Mouse (Mus musculus): ENCODE measurements around the gene Lpp.

Lpp gene

GRCm38 (mm10) chr16:24625576-24625975 lies 232.3 kb downstream of the Lpp start:
- DNase-seq (ENCODE audit: low spot score) = no peak

DNA sequence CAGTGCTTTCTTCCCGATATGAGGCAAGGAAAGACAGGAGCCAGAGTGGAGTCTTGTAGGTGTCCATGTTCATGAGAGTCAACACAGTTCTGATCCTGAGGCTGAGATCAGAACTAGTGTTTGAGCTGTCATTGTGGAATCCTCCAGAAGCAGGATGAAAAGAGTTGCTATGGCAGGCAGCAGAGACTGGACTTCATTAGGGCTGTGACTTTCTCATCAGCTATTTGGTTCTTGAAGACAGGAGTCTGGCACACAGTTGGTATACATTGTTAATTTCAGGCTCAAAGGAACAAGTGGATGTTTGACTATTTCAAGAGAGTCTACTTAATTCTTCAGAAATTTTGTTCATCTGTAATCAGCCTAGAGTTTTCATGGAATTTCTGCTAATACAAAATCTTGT lies 235.5 kb downstream of the Lpp start:
- DNase-seq (ENCODE audit: low spot score) = no peak

DNA sequence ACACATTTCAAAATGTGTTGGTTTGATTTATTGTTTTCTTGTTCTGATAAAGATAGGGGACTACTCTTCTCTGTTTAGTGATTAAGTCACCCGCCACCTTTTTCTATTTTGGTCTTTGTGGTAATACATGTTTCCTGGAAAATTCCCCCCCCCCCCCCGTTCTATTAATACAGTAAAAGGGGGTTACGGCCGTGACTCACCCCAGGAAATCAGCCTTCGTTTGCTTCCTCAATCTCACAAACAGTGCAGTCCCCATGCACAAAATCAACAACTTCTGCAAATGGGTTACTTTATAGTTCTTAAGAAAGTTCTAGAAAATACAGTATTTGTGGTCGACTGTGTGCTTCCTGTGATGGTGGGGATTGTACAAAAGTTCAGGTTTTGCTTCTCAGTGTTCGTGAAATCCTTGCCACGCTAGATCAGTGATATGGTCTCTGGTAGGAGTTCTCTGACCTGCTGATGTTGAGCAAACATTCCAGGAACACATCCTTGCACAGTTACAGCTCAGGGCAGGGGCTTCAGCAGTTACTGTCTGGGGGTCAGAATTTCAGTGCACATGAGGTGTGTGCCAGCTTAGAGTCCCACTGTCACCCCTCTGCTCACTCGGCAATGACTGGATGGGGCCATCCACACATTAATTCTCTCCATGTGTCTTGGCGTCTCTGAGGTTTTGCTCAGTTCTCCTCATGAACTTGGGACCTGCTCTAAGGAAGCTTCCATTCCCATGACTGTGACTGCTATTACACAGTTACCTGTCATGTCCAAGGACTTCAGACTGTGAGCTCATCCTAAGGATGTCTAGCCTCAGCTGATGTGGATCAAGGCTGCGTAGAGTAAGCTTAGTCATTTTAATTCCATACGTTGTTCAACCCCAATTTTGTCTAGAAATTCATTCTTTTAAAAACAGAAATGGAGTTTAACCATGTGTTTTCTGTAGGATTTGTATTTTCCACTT lies 236.2 kb downstream of the Lpp start:
- no peak for DNase-seq (ENCODE audit: low spot score)

DNA sequence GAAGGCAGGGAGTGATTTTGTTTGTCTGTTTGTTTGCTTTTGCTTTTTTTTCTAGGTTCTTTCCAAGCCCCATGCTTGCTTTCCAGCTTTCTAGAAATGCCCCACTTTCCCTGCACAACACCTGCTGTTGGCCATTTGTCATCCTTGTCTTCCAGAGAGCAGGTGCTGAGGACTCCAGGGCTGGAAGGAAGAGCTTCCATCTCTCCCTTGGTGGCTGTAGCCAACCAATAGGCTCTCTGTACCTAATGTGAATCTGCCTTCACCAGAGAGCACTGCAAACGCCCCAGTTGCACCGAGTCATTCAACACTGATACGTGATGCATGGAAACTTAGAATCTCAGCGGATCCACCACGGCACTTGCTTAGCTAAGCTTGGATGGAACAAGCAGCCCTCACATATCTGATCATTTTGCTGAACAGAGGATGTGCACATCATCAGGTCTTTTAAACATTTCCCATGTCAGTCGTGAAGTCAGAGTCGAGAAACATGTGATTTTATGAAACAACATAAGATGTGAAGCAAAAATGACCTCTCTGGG lies 242.1 kb downstream of the Lpp start:
- no peak for DNase-seq (ENCODE audit: low spot score)

DNA sequence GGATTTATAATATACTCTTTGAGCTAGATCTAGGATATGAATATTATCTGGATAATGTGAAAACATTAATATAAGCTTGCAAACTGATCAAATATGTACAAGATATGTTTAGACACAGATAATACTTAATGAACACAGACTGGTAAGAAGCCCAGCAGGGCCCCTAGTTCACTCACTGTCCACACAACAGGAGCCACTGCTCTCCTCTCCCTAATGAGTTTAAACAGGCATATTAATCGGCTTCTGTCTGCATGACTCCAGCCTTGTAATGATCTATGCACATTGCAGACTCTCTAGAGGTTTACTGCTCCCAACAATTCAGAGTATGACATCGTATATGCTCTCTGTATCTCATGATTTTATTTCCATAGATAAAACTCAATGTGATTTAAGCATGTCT lies 243.6 kb downstream of the Lpp start:
- DNase-seq (ENCODE audit: low spot score) = no peak

- no peak for DNase-seq (ENCODE audit: low spot score)
These were observed 247.9 kb downstream of the Lpp start for GRCm38 (mm10) chr16:24641003-24641797.

DNA sequence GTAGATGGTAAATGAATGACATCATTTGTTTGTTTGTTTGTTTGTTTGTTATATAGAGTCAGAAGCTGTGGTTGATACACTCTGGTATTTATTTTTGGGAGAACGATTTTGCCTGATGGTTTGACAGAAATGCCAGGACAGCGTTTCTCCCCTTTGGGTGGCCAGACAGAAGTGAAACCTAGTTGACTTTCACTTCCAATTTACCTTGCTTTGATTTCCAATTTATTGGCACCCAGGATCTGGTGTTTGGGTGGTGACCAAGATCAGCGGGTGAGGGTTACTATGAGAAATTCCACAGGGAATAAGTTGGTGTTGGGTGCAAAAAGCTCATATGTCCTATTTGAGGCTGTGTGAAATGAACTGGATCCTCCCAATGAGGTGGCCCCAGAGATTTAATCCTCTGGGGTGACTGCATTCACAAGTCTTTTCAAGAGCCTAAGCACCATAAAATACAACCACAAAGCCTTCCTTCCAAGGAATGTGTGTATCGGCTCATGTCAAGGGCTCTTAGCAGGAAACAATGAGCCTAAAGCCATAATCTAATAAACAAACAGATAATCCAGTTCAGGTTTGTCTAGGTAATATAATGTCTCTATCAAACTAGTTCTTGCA lies 249.8 kb downstream of the Lpp start:
- no peak for DNase-seq (ENCODE audit: low spot score)

GRCm38 (mm10) chr16:24644154-24644553 lies 250.8 kb downstream of the Lpp start:
- no peak for DNase-seq (ENCODE audit: low spot score)

DNA sequence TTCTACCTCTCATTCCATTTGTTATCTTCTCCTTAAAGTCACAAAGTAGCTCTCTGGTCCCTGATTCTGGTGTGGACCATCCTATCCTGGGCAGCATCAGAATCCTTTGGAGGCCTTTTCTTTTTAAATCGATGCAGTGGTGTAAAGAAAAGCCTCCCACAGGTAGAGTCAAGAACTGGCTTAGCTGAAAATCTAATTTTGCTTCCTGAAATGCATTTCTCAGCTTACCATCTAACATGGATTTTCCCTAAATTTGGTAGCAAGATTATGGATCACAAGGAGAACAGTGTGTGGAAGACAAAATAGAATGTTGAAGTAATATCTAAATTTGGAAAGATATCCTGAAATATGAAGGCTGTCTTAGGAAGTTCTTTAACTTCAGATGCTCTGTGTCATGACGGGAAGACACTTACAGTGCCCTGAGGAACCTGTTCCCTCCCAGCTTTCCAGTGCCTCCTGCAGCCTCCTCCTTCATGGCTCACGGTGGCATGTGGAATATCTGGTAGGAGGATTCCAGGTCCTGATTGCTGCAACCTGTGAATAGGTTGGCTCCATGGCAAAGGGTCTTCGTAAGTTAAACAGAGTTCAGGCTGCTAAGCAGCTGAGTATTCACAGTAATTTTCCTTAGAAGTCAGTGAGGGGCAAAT lies 251.6 kb downstream of the Lpp start:
- DNase-seq (ENCODE audit: low spot score) = no peak

DNA sequence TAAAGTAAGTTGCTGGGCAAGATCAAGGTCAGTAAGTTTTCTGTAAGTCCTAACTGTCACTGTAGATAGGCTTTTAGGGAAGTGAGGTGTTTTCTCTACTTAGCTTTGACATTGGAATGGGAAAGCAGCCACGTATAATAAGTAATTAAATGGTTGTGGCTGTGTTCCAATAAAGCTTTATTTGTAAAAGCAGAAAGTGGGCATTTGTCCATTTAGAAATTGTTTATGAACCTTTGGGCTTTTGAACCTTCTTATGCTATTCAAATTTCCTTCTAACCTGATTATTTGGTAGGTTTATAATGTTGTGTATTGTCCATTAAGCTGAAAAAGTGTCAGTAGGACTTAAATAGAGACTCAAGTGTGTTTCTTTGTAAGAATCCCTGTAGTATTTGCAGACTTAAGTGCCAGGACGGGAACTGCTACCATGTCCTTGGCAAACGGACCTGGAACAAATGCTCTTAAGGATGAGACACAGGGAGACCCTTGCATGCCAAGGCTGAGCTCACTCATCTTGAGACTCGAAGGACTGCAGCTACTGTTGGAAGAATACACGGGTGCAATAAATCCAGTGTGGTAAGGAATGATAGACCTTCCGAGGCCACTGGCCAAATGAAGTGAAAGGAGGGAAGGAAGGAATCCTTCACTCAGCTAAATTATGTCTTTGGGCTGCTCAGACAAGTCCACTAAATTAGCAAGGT lies 252.7 kb downstream of the Lpp start:
- DNase-seq (ENCODE audit: low spot score) = no peak

DNA sequence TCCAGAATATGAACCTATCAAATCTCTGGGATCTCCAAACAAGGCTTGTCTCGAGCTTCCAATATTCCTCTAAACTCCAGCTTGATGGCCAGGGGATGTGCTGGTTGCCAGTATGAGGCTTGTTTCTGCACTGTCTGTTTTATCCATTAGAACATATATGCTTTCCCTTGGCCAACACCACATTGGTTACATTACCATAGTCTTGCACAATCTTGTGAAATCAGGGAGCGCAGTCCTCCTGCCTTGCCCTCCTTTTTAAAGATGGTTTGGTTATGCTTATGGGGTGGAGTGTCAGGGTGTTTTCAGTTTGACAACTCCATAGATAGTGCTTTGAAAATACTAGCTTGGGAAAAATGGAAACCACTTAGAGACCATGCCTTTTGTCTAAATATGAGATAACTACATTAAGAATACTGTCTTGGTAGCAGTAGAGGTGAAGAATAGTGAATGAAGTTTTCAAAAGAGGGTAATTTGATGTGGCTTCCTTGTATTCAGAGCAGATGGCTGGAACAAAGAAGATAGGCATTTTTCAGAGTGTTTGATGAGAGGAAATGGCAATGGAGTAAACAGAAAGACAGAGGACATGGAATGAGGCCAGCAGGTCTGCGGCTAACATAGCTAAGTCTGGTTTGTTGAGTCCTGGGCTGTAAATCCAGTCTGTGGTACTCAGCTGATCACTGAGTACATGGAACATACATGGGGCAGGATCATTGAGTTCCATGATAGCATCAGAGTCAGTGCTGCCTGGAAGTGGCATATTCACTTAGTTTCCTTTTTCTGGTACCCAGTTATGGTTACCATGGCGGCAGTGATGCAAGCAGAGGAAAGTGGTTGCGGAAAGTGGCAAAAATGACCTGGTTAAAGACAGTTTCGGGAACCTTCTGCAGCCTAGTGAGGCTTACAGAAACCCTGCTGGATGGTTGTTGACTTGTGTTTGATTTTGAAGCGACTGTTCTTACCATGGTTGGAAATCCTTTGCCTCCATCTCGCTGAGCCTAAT lies 258.6 kb downstream of the Lpp start:
- DNase-seq (ENCODE audit: low spot score) = no peak

GRCm38 (mm10) chr16:24653041-24653440 lies 259.7 kb downstream of the Lpp start:
- no peak for DNase-seq (ENCODE audit: low spot score)

- DNase-seq (ENCODE audit: low spot score) = no peak
These were observed 261.8 kb downstream of the Lpp start for GRCm38 (mm10) chr16:24655116-24655515.

DNA sequence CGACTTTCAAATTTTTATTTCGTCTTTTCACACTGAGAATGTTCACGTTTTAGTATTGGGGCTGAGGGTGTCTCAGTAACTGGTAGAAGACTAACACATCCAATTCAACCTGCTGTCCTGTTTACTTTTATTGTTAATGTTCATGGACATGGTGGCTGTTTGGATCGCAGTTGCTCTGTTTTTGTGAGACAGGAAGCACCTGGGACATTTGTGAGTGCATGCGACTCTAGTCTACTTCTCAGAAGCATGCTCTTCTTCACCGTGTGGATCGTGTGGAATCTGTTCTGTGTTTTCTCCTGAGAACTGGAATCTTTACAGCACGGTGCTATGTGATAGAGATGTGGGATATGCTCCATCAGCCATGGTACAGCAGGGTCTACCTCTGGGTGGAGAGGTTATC lies 262.7 kb downstream of the Lpp start:
- DNase-seq (ENCODE audit: low spot score) = no peak

- no peak for DNase-seq (ENCODE audit: low spot score)
These were observed 263.4 kb downstream of the Lpp start for GRCm38 (mm10) chr16:24656752-24657151.

- DNase-seq (ENCODE audit: low spot score) = no peak
These were observed 265.7 kb downstream of the Lpp start for GRCm38 (mm10) chr16:24659049-24659448.

GRCm38 (mm10) chr16:24664131-24664530 lies 270.8 kb downstream of the Lpp start:
- DNase-seq (ENCODE audit: low spot score) = no peak

DNA sequence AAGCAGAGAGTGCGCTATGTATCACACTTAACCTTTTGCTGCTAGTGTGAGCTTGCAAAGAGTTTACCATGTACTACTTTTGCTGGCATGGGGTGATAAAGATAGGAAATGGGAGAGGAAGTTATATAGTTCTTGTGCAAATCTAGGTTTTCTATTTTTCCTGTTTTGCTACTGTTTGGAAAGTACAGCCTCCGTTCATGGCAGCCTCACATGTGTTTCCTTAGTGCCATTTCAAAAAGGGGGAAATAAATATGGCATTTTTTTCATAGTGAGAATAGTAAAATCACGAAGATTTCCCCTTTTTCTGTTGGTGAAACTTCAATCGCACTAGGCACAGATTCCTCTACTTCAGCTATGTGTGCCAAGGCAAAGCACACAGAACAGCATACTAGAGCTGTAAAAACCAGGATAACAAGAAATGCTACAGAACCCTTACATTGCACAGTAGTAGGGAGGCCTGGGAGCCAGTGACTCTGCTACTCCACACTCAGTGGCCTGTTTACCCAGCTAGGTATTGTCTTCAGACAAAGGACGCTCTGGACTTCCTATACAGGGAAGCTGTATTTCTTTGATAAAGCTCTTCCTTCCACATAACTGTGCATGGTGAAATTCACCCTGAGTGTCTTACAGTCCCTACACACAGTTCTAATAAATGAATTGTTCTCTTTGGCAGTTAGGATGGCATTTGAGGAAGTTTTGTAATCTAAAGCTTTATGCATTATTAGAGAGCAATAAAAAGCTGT lies 276.6 kb downstream of the Lpp start:
- DNase-seq (ENCODE audit: low spot score) = no peak

- no peak for DNase-seq (ENCODE audit: low spot score)
These were observed 285.6 kb downstream of the Lpp start for GRCm38 (mm10) chr16:24678942-24679341.
